Mouse (Mus musculus): ENCODE measurements at regions not wholly inside any gene's neighbourhood (a gene's known extent, or its start where the extent isn't known, plus 50 kb on each side); places are given as distances from the start of the nearest gene placed in this dataset.

GRCm38 (mm10) chr10:66852708-66853107, 243.2 kb upstream of the Jmjd1c start:
- TF ChIP-seq CTCF (IDR thresholded peaks at IDR 0.05; ENCODE audit: low read depth, low read length) (no peak), POLR2AphosphoS5 (IDR thresholded peaks at IDR 0.05; ENCODE audit: insufficient replicate concordance, low read depth, low read length) (no peak), GATA2 (IDR thresholded peaks at IDR 0.05; ENCODE audit: borderline replicate concordance, low read depth, low read length) (no peak), TAL1 (conservative IDR thresholded peaks at IDR 0.05; ENCODE audit: low read depth, low read length) (no peak), GATA1 (IDR thresholded peaks at IDR 0.05; ENCODE audit: borderline replicate concordance, low read length) (no peak)
